Mouse (Mus musculus) heart, postnatal 14 days (tissue): Measurements from ENCODE around the gene Zc3hc1. TPM values are rescaled to one million over a fixed set of nuclear protein-coding genes. Genes with fewer than 3 reads are reported as not detected.
"Not testable (repeated sequence)": the region's sequence is repeated elsewhere in the genome, so short reads cannot be mapped to it uniquely, and the experiment has no call there.

ENCODE experiments used
- DNase-seq, 2 experiments: peaks; one replicate each; pipeline ENCODE4 v3.0.0; 2021 to 2022
- intact Hi-C: fragments of 180-260 bp; cut with DNase I; formaldehyde crosslinking; loops from one replicate; pipeline ENCODE4 v1.15.1; 2025
- long read RNA-seq, 2 experiments: library from polyadenylated mRNA; stranded (forward); transcript quantifications; one replicate each; pipeline ENCODE4 v2.0.0; 2021
- total RNA-seq, 2 experiments: library from RNA; stranded (reverse); gene quantifications; 2 replicates each; pipeline ENCODE4 v1.2.3; 2021

Gene Zc3hc1
- total RNA-seq: 10 to 100 TPM; 15.5 to 17.2 TPM
- long read RNA-seq, experiment 1, transcript Zc3hc1-201 (10 exons, 1,824 nt): major isoform, 59 of 62 reads
- long read RNA-seq, experiment 1, partial matches to known transcripts: 1 of 62 reads
- long read RNA-seq, experiment 1, other reads (novel, unspliced or antisense): 1 of 62 reads
- long read RNA-seq, experiment 2, transcript Zc3hc1-201 (10 exons, 1,824 nt): major isoform, 48 of 52 reads
- long read RNA-seq, experiment 2, partial matches to known transcripts: 0 of 52 reads
- long read RNA-seq, experiment 2, other reads (novel, unspliced or antisense): 3 of 52 reads

- peak; percentile 70 to 79 for DNase-seq
- intact Hi-C loops: no loop called here
These were observed at the start of gene Zc3hc1 for GRCm38 (mm10) chr6:30390714-30391697. TSS of gene Zc3hc1 (minus strand) at chr6:30391028.

GRCm38 (mm10) chr6:30439576-30439975 lies 48.7 kb upstream of the Zc3hc1 start:
- DNase-seq: no peak

GRCm38 (mm10) chr6:30437054-30437453 lies 46.2 kb upstream of the Zc3hc1 start:
- no peak for DNase-seq
- intact Hi-C loops: no loop called here

More at GRCm38 (mm10) chr6:30439576-30439975, 48.7 kb upstream of the Zc3hc1 start:
- intact Hi-C loops: no loop called here

- intact Hi-C loops: no loop called here
- DNase-seq: peak; percentile 21 to 64
These were observed 45.6 kb upstream of the Zc3hc1 start for GRCm38 (mm10) chr6:30436476-30436875.

GRCm38 (mm10) chr6:30432461-30433192 lies 41.8 kb upstream of the Zc3hc1 start:
- intact Hi-C loops: no loop called here
- no peak for DNase-seq

- intact Hi-C loops: no loop called here
- DNase-seq: no peak
These were observed 26.0 kb upstream of the Zc3hc1 start for GRCm38 (mm10) chr6:30416801-30417200.

GRCm38 (mm10) chr6:30416126-30416525 lies 25.3 kb upstream of the Zc3hc1 start:
- intact Hi-C loops: no loop called here
- DNase-seq: no peak

- DNase-seq: no peak
- intact Hi-C loops: no loop called here
These were observed 20.5 kb upstream of the Zc3hc1 start for GRCm38 (mm10) chr6:30411311-30411710.

GRCm38 (mm10) chr6:30409399-30410093 lies 18.7 kb upstream of the Zc3hc1 start:
- no peak for DNase-seq
- intact Hi-C loops: no loop called here

- no peak for DNase-seq
- intact Hi-C loops: no loop called here
These were observed 17.4 kb upstream of the Zc3hc1 start for GRCm38 (mm10) chr6:30408276-30408675.

GRCm38 (mm10) chr6:30404671-30405070 lies 13.8 kb upstream of the Zc3hc1 start:
- DNase-seq: no peak
- intact Hi-C loops: loop anchor here (1.0 to 5.0 kb wide), 2 partner anchors 56 to 628 kb away; no protein-coding TSS in a partner anchor

GRCm38 (mm10) chr6:30403465-30403864 lies 12.6 kb upstream of the Zc3hc1 start:
- DNase-seq: peak; percentile 50 to 67
- intact Hi-C loops: loop anchor here (2.0 to 5.0 kb wide), 2 partner anchors 579 to 629 kb away; no protein-coding TSS in a partner anchor

- DNase-seq: no peak
- intact Hi-C loops: loop anchor here (2.0 to 5.0 kb wide), 2 partner anchors 581 to 630 kb away; no protein-coding TSS in a partner anchor
These were observed 11.3 kb upstream of the Zc3hc1 start for GRCm38 (mm10) chr6:30402091-30402491.

GRCm38 (mm10) chr6:30401308-30402015 lies 10.6 kb upstream of the Zc3hc1 start, which contains the start of gene Klhdc10:
TSS of gene Klhdc10 (plus strand) at chr6:30401868.
- intact Hi-C loops: loop anchor here (2.0 to 5.0 kb wide), 2 partner anchors 581 to 631 kb away; no protein-coding TSS in a partner anchor
- peak; percentile 99 for DNase-seq

- intact Hi-C loops: loop anchor here (5.0 kb wide), 1 partner anchor 632 kb away; no protein-coding TSS in a partner anchor
- DNase-seq: no peak
These were observed 9.9 kb upstream of the Zc3hc1 start for GRCm38 (mm10) chr6:30400716-30401115.

- no peak for DNase-seq
- intact Hi-C loops: loop anchor here (5.0 kb wide), 1 partner anchor 632 kb away; no protein-coding TSS in a partner anchor
These were observed 9.3 kb upstream of the Zc3hc1 start for GRCm38 (mm10) chr6:30400146-30400545.

- DNase-seq: no peak
- intact Hi-C loops: no loop called here
These were observed 1.2 kb upstream of the Zc3hc1 start for GRCm38 (mm10) chr6:30391996-30392395.

GRCm38 (mm10) chr6:30390271-30390670 lies 557 bp downstream of the Zc3hc1 start:
- DNase-seq, intact Hi-C loops: not testable (repeated sequence)

GRCm38 (mm10) chr6:30381116-30381515 lies 9.7 kb downstream of the Zc3hc1 start:
- intact Hi-C loops: no loop called here
- no peak for DNase-seq
